Mouse (Mus musculus) liver, embryonic 16.5 days (tissue): ENCODE measurements around the gene Rbp3. TPM values are rescaled to one million over a fixed set of nuclear protein-coding genes. Genes with fewer than 3 reads are reported as not detected.

Experiments used
- ATAC-seq: fragments of 200-750 bp; cut with Nextera tagmentation; 2 replicates; pipeline ENCODE4 v1.8.0; 2017; ENCODE audit warnings: low read depth, mild to moderate bottlenecking, moderate number of reproducible peaks, moderate library complexity
- H3K27ac ChIP-seq: fragments of 300-500 bp; sonication (generic); 2 replicates; pipeline ENCODE4 v1.5.1; 2014; ENCODE audit warnings: mild to moderate bottlenecking, low read length
- H3K27me3 ChIP-seq: fragments of 300-500 bp; sonication (generic); 2 replicates; pipeline ENCODE4 v1.6.1; 2014; ENCODE audit warnings: low read depth, low read length, mixed read lengths; ENCODE audit not compliant: control insufficient read depth, insufficient read depth
- H3K36me3 ChIP-seq: fragments of 300-500 bp; sonication (generic); 2 replicates; pipeline ENCODE4 v1.6.1; 2014; ENCODE audit warnings: mild to moderate bottlenecking; ENCODE audit not compliant: control insufficient read depth, insufficient read depth
- H3K4me1 ChIP-seq: fragments of 300-500 bp; sonication (generic); 2 replicates; pipeline ENCODE4 v1.6.1; 2014; ENCODE audit warnings: low read depth, low read length, mixed read lengths; ENCODE audit not compliant: control insufficient read depth
- H3K4me2 ChIP-seq: fragments of 300-500 bp; sonication (generic); 2 replicates; pipeline ENCODE4 v1.6.1; 2014; ENCODE audit warnings: low read depth, low read length, mixed read lengths
- H3K4me3 ChIP-seq: fragments of 300-500 bp; sonication (generic); 2 replicates; pipeline ENCODE4 v1.5.1; 2014; ENCODE audit warnings: low read depth, mild to moderate bottlenecking, low read length
- H3K9ac ChIP-seq: fragments of 300-500 bp; sonication (generic); 2 replicates; pipeline ENCODE4 v1.6.1; 2014; ENCODE audit warnings: low read depth, low read length
- H3K9me3 ChIP-seq: fragments of 300-500 bp; sonication (generic); replicated peaks from 2 replicates; pipeline ENCODE4 v1.6.1; 2016; ENCODE audit warnings: low read length; ENCODE audit not compliant: control insufficient read depth
- WGBS: fragments of 180-500 bp; shearing (Covaris S2); extraction: QIAGEN DNeasy Blood & Tissue Kit; methylation state at CpG from one replicate; pipeline ENCODE4 v1.1.7; 2014; ENCODE audit not compliant: insufficient replicate concordance; 5-methylcytosine and 5-hydroxymethylcytosine counted together
- polyA plus RNA-seq: library from polyadenylated mRNA; unstranded; fragments of >200 nt; fragmentation: Nextera tagmentation; extraction: Ambion mirVana; gene quantifications from 2 replicates; pipeline ENCODE4 v1.2.1, GENCODE M21; 2015

Rbp3 gene
- polyA plus RNA-seq, 1 experiment from 2014 or later: 0.04 TPM

- no peak for ATAC-seq
- no peak overlapping the region for H3K27ac ChIP-seq
- no peak overlapping the region for H3K4me2 ChIP-seq
- H3K4me1 ChIP-seq: no peaks in the 10 kb centered on the region
- H3K4me3 ChIP-seq: no peak overlapping the region
- H3K9me3 ChIP-seq: no peaks in the 10 kb centered on the region
- no peaks in the 10 kb centered on the region for H3K36me3 ChIP-seq
- 54% methylated on average over 10 of the region's 10 CpGs for WGBS
- no peak overlapping the region for H3K9ac ChIP-seq
- peaks cover 9% of the 10 kb centered on the region; the same call in 1 of the 2 replicates for H3K27me3 ChIP-seq
These were observed 20.7 kb upstream of the Rbp3 start for GRCm38 (mm10) chr14:33932935-33933703.

- ATAC-seq: no peak
- WGBS: 24% methylated on average over 5 of the region's 5 CpGs
- Histone ChIP-seq H3K9ac (no peak overlapping the region), H3K36me3 (no peaks in the 10 kb centered on the region), H3K27ac (no peak overlapping the region), H3K4me1 (no peaks in the 10 kb centered on the region), H3K9me3 (no peaks in the 10 kb centered on the region), H3K27me3 (peaks cover 9% of the 10 kb centered on the region; the same call in 1 of the 2 replicates), H3K4me3 (no peak overlapping the region), H3K4me2 (no peak overlapping the region)
These were observed 20.0 kb upstream of the Rbp3 start for GRCm38 (mm10) chr14:33933778-33934317.

GRCm38 (mm10) chr14:33939117-33939516 is 14.7 kb upstream of the Rbp3 start:
- H3K4me2 ChIP-seq: no peak overlapping the region
- no peaks in the 10 kb centered on the region for H3K36me3 ChIP-seq
- no peak for ATAC-seq

GRCm38 (mm10) chr14:33940739-33941138 is 13.1 kb upstream of the Rbp3 start, which contains the start of gene Gdf2:
TSS of gene Gdf2 (plus strand) at chr14:33941039.
- no peak within 1 kb of the TSS for H3K27ac ChIP-seq
- 0 out of 2 replicates have a peak, but pooled peaks have one; percentile 30 for ATAC-seq

More at GRCm38 (mm10) chr14:33939117-33939516, 14.7 kb upstream of the Rbp3 start:
- 22% methylated on average over 9 of the region's 9 CpGs for WGBS
- no peaks in the 10 kb centered on the region for H3K4me1 ChIP-seq
- H3K27ac ChIP-seq: no peak overlapping the region
- no peaks in the 10 kb centered on the region for H3K27me3 ChIP-seq
- H3K4me3 ChIP-seq: no peak overlapping the region
- no peak overlapping the region for H3K9ac ChIP-seq
- no peaks in the 10 kb centered on the region for H3K9me3 ChIP-seq

GRCm38 (mm10) chr14:33942222-33942621 is 11.6 kb upstream of the Rbp3 start:
- Histone ChIP-seq H3K9me3 (no peaks in the 10 kb centered on the region), H3K27me3 (no peaks in the 10 kb centered on the region), H3K36me3 (no peaks in the 10 kb centered on the region), H3K4me2 (no peak overlapping the region), H3K9ac (no peak overlapping the region), H3K4me1 (no peaks in the 10 kb centered on the region), H3K27ac (no peak overlapping the region), H3K4me3 (no peak overlapping the region)
- 47% methylated on average over 5 of the region's 5 CpGs for WGBS
- ATAC-seq: no peak

More at GRCm38 (mm10) chr14:33940739-33941138, 13.1 kb upstream of the Rbp3 start, which contains the start of gene Gdf2:
- Histone ChIP-seq H3K4me3 (no peak within 1 kb of the TSS), H3K27me3 (no peaks in the 10 kb centered on the region), H3K36me3 (no peaks in the 10 kb centered on the region), H3K9me3 (no peaks in the 10 kb centered on the region), H3K9ac (no peak within 1 kb of the TSS), H3K4me2 (no peak within 1 kb of the TSS), H3K4me1 (no peaks in the 10 kb centered on the region)
- WGBS: 45% methylated on average over 8 of the region's 8 CpGs

GRCm38 (mm10) chr14:33946125-33946524 is 7.7 kb upstream of the Rbp3 start:
- Histone ChIP-seq H3K27me3 (no peaks in the 10 kb centered on the region), H3K27ac (no peak overlapping the region), H3K4me3 (no peak overlapping the region), H3K4me2 (no peak overlapping the region), H3K9me3 (no peaks in the 10 kb centered on the region), H3K4me1 (no peaks in the 10 kb centered on the region), H3K36me3 (no peaks in the 10 kb centered on the region), H3K9ac (no peak overlapping the region)
- WGBS: 57% methylated on average over 6 of the region's 6 CpGs
- ATAC-seq: no peak

GRCm38 (mm10) chr14:33952233-33952981 is 1.4 kb upstream of the Rbp3 start:
- Histone ChIP-seq H3K4me2 (no peak overlapping the region), H3K9me3 (no peaks in the 10 kb centered on the region), H3K4me1 (no peaks in the 10 kb centered on the region), H3K27ac (no peak overlapping the region), H3K27me3 (no peaks in the 10 kb centered on the region), H3K9ac (no peak overlapping the region), H3K36me3 (no peaks in the 10 kb centered on the region), H3K4me3 (no peak overlapping the region)
- ATAC-seq: no peak
- WGBS: 40% methylated on average over 6 of the region's 6 CpGs

- Histone ChIP-seq H3K27me3 (no peaks in the 10 kb centered on the region), H3K9ac (no peak overlapping the region), H3K4me3 (no peak overlapping the region), H3K4me1 (no peaks in the 10 kb centered on the region), H3K27ac (no peak overlapping the region), H3K36me3 (no peaks in the 10 kb centered on the region), H3K9me3 (no peaks in the 10 kb centered on the region), H3K4me2 (no peak overlapping the region)
- ATAC-seq: no peak
- 59% methylated on average over 13 of the region's 13 CpGs for WGBS
These were observed 2.3 kb downstream of the Rbp3 start for GRCm38 (mm10) chr14:33956055-33956454.
